Mouse (Mus musculus) heart, embryonic 12.5 days (tissue): ENCODE measurements around the gene Hspg2. TPM values are rescaled to one million over a fixed set of nuclear protein-coding genes. Genes with fewer than 3 reads are reported as not detected.

Experiments
- ATAC-seq: fragments of 200-750 bp; cut with Nextera tagmentation; 2 replicates; pipeline ENCODE4 v1.8.0; 2017; ENCODE audit warnings: moderate TSS enrichment, moderate library complexity; ENCODE audit not compliant: insufficient number of reproducible peaks, low FRiP score
- H3K27ac ChIP-seq: fragments of 300-500 bp; sonication (generic); 2 replicates; pipeline ENCODE4 v1.5.1; 2016; ENCODE audit warnings: mild to moderate bottlenecking, moderate library complexity; ENCODE audit not compliant: poor library complexity, severe bottlenecking
- H3K27me3 ChIP-seq: fragments of 300-500 bp; sonication (generic); replicated peaks from 2 replicates; pipeline ENCODE4 v1.6.1; 2016; ENCODE audit warnings: mild to moderate bottlenecking, moderate library complexity
- H3K36me3 ChIP-seq: fragments of 300-500 bp; sonication (generic); 2 replicates; pipeline ENCODE4 v1.6.1; 2016; ENCODE audit warnings: mild to moderate bottlenecking, moderate library complexity
- H3K4me1 ChIP-seq: fragments of 300-500 bp; sonication (generic); replicated peaks from 2 replicates; pipeline ENCODE4 v1.6.1; 2016; ENCODE audit warnings: mild to moderate bottlenecking
- H3K4me2 ChIP-seq: fragments of 300-500 bp; sonication (generic); 2 replicates; pipeline ENCODE4 v1.6.1; 2016; ENCODE audit warnings: mild to moderate bottlenecking, moderate library complexity
- H3K4me3 ChIP-seq: fragments of 300-500 bp; sonication (generic); 2 replicates; pipeline ENCODE4 v1.5.1; 2016; ENCODE audit warnings: mild to moderate bottlenecking
- H3K9ac ChIP-seq: fragments of 300-500 bp; sonication (generic); 2 replicates; pipeline ENCODE4 v1.6.1; 2016; ENCODE audit warnings: mild to moderate bottlenecking, moderate library complexity
- H3K9me3 ChIP-seq: fragments of 300-500 bp; sonication (generic); replicated peaks from 2 replicates; pipeline ENCODE4 v1.6.1; 2016; ENCODE audit warnings: mild to moderate bottlenecking, moderate library complexity
- WGBS: fragments of 180-500 bp; shearing (Covaris S2); methylation state at CpG from one replicate; pipeline ENCODE4 v1.1.7; 2016; 5-methylcytosine and 5-hydroxymethylcytosine counted together
- polyA plus RNA-seq: library from polyadenylated mRNA; unstranded; fragments of >200 nt; fragmentation: Nextera tagmentation; extraction: Ambion mirVana; gene quantifications from 2 replicates; pipeline ENCODE4 v1.2.1, GENCODE M21; 2016

The Hspg2 gene
- polyA plus RNA-seq, 1 experiment from 2014 or later: 51.8 TPM

GRCm38 (mm10) chr4:137473701-137474388 is 5.3 kb downstream of the Hspg2 start:
- H3K4me1 ChIP-seq: peaks cover 90% of the 10 kb centered on the region
- H3K4me2 ChIP-seq: peak overlapping the region; percentile 63
- peak overlapping the region; percentile 64 for H3K9ac ChIP-seq
- peaks cover 10% of the 10 kb centered on the region for H3K36me3 ChIP-seq
- ATAC-seq: no peak
- H3K9me3 ChIP-seq: no peaks in the 10 kb centered on the region
- WGBS: 24% methylated on average over 18 of the region's 18 CpGs
- peak overlapping the region; percentile 92 for H3K27ac ChIP-seq
- H3K4me3 ChIP-seq: peak overlapping the region; percentile 10; the same call in 1 of the 2 replicates
- H3K27me3 ChIP-seq: no peaks in the 10 kb centered on the region

GRCm38 (mm10) chr4:137474694-137475093 is 6.1 kb downstream of the Hspg2 start:
- Histone ChIP-seq H3K4me3 (no peak overlapping the region), H3K4me2 (peak overlapping the region; percentile 63), H3K27me3 (no peaks in the 10 kb centered on the region), H3K9ac (peak overlapping the region; percentile 39; the same call in 1 of the 2 replicates), H3K27ac (peak overlapping the region; percentile 92), H3K4me1 (peaks cover 97% of the 10 kb centered on the region), H3K9me3 (no peaks in the 10 kb centered on the region), H3K36me3 (peaks cover 10% of the 10 kb centered on the region)
- ATAC-seq: no peak
- 54% methylated on average over 7 of the region's 7 CpGs for WGBS

GRCm38 (mm10) chr4:137475271-137476050 is 6.9 kb downstream of the Hspg2 start:
- peak overlapping the region; percentile 63 for H3K4me2 ChIP-seq
- peak overlapping the region; percentile 62; the same call in 1 of the 2 replicates for H3K9ac ChIP-seq
- peaks cover 10% of the 10 kb centered on the region for H3K36me3 ChIP-seq
- H3K9me3 ChIP-seq: no peaks in the 10 kb centered on the region
- WGBS: 61% methylated on average over 13 of the region's 13 CpGs
- no peaks in the 10 kb centered on the region for H3K27me3 ChIP-seq
- peaks cover 97% of the 10 kb centered on the region for H3K4me1 ChIP-seq
- ATAC-seq: no peak
- peak overlapping the region; percentile 92 for H3K27ac ChIP-seq
- no peak overlapping the region for H3K4me3 ChIP-seq

GRCm38 (mm10) chr4:137476065-137476760 is 7.6 kb downstream of the Hspg2 start:
- peaks cover 97% of the 10 kb centered on the region for H3K4me1 ChIP-seq
- peak overlapping the region; percentile 63 for H3K4me2 ChIP-seq
- WGBS: 15% methylated on average over 10 of the region's 10 CpGs
- H3K9me3 ChIP-seq: no peaks in the 10 kb centered on the region
- peak overlapping the region; percentile 29 for H3K4me3 ChIP-seq
- H3K9ac ChIP-seq: peak overlapping the region; percentile 62
- H3K27me3 ChIP-seq: no peaks in the 10 kb centered on the region
- peaks cover 10% of the 10 kb centered on the region; the same call in 1 of the 2 replicates for H3K36me3 ChIP-seq
- peak overlapping the region; percentile 92 for H3K27ac ChIP-seq
- peak; percentile 8; the same call in 1 of the 2 replicates for ATAC-seq

GRCm38 (mm10) chr4:137476761-137477237 is 8.2 kb downstream of the Hspg2 start:
- no peak for ATAC-seq
- WGBS: 8% methylated on average over 17 of the region's 17 CpGs
- Histone ChIP-seq H3K9ac (peak overlapping the region; percentile 62), H3K27me3 (no peaks in the 10 kb centered on the region), H3K36me3 (peaks cover 10% of the 10 kb centered on the region; the same call in 1 of the 2 replicates), H3K27ac (peak overlapping the region; percentile 92), H3K4me3 (peak overlapping the region; percentile 29), H3K4me1 (peaks cover 97% of the 10 kb centered on the region), H3K4me2 (peak overlapping the region; percentile 63), H3K9me3 (no peaks in the 10 kb centered on the region)

- H3K27me3 ChIP-seq: no peaks in the 10 kb centered on the region
- H3K27ac ChIP-seq: peak overlapping the region; percentile 92
- H3K4me3 ChIP-seq: no peak overlapping the region
- H3K9ac ChIP-seq: peak overlapping the region; percentile 62
- no peaks in the 10 kb centered on the region for H3K9me3 ChIP-seq
- ATAC-seq: no peak
- H3K36me3 ChIP-seq: peaks cover 10% of the 10 kb centered on the region; the same call in 1 of the 2 replicates
- WGBS: 49% methylated on average over 6 of the region's 6 CpGs
- peaks cover 100% of the 10 kb centered on the region for H3K4me1 ChIP-seq
- H3K4me2 ChIP-seq: peak overlapping the region; percentile 63
These were observed 9.0 kb downstream of the Hspg2 start for GRCm38 (mm10) chr4:137477611-137478010.

GRCm38 (mm10) chr4:137478306-137478705 is 9.7 kb downstream of the Hspg2 start:
- H3K9ac ChIP-seq: peak overlapping the region; percentile 47
- peak overlapping the region; percentile 92 for H3K27ac ChIP-seq
- H3K4me2 ChIP-seq: peak overlapping the region; percentile 6; the same call in 1 of the 2 replicates
- WGBS: 56% methylated on average over 5 of the region's 5 CpGs
- no peaks in the 10 kb centered on the region for H3K9me3 ChIP-seq
- no peak for ATAC-seq
- peaks cover 98% of the 10 kb centered on the region for H3K4me1 ChIP-seq
- H3K36me3 ChIP-seq: 0 out of 2 replicates have a peak, but pooled peaks cover 5% of the 10 kb centered on the region
- H3K4me3 ChIP-seq: no peak overlapping the region
- H3K27me3 ChIP-seq: no peaks in the 10 kb centered on the region

- no peak overlapping the region for H3K4me3 ChIP-seq
- no peaks in the 10 kb centered on the region for H3K9me3 ChIP-seq
- H3K4me2 ChIP-seq: peak overlapping the region; percentile 47
- 4% methylated on average over 6 of the region's 6 CpGs for WGBS
- peaks cover 98% of the 10 kb centered on the region for H3K4me1 ChIP-seq
- no peak for ATAC-seq
- H3K36me3 ChIP-seq: 0 out of 2 replicates have a peak, but pooled peaks cover 4% of the 10 kb centered on the region
- H3K27ac ChIP-seq: peak overlapping the region; percentile 92
- H3K9ac ChIP-seq: peak overlapping the region; percentile 59; the same call in 1 of the 2 replicates
- no peaks in the 10 kb centered on the region for H3K27me3 ChIP-seq
These were observed 11.2 kb downstream of the Hspg2 start for GRCm38 (mm10) chr4:137479757-137480156.

GRCm38 (mm10) chr4:137480191-137480992 is 11.8 kb downstream of the Hspg2 start:
- WGBS: 30% methylated on average over 19 of the region's 19 CpGs
- no peak for ATAC-seq
- Histone ChIP-seq H3K9ac (peak overlapping the region; percentile 59; the same call in 1 of the 2 replicates), H3K36me3 (no peaks in the 10 kb centered on the region), H3K9me3 (no peaks in the 10 kb centered on the region), H3K27me3 (no peaks in the 10 kb centered on the region), H3K4me3 (no peak overlapping the region), H3K4me1 (peaks cover 98% of the 10 kb centered on the region), H3K27ac (peak overlapping the region; percentile 92), H3K4me2 (peak overlapping the region; percentile 47)

- Histone ChIP-seq H3K27me3 (no peaks in the 10 kb centered on the region), H3K9me3 (no peaks in the 10 kb centered on the region), H3K9ac (peak overlapping the region; percentile 59; the same call in 1 of the 2 replicates), H3K36me3 (no peaks in the 10 kb centered on the region), H3K4me2 (peak overlapping the region; percentile 47), H3K4me1 (peaks cover 98% of the 10 kb centered on the region), H3K4me3 (no peak overlapping the region), H3K27ac (peak overlapping the region; percentile 92)
- WGBS: 31% methylated on average over 1 of the region's 1 CpGs
- no peak for ATAC-seq
These were observed 12.4 kb downstream of the Hspg2 start for GRCm38 (mm10) chr4:137480993-137481340.
